Mouse (Mus musculus) induced T-regulatory cell, adult 2 months (primary cell): ENCODE results near the gene Slc1a5.

ENCODE experiments used
- DNase-seq: peaks from one replicate; pipeline ENCODE4 v3.0.0-alpha.2; 2012; ENCODE audit warnings: low read depth

The Slc1a5 gene

GRCm38 (mm10) chr7:16780825-16781554 is at the start of gene Slc1a5:
Gene Slc1a5 (plus strand): TSS chr7:16781340.
- peak; percentile 99 for DNase-seq

GRCm38 (mm10) chr7:16731893-16732422 is 49.2 kb upstream of the Slc1a5 start:
- no peak for DNase-seq

DNA sequence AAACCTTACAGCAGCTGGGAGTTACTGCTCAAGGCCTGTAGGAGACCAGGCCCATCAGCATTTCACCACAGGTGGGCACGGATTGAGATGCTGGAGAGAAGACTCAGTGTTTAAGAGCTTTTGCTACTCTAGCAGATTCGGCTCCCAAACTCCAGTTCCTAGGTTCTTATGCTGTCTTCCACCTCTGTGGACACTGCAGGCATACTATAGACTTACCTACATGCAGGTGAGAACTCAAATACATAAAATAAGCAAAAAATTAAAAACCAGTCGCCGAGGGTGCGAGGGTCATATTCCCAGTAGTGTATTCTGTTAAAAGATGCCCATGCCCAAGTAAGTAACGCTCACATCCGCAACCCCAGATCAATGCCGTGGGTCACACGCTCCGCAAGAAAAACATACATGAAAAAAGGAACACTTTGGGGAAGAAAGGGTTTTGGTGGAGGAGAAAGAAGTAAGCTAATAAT is 43.5 kb upstream of the Slc1a5 start:
- DNase-seq, result no peak

DNA sequence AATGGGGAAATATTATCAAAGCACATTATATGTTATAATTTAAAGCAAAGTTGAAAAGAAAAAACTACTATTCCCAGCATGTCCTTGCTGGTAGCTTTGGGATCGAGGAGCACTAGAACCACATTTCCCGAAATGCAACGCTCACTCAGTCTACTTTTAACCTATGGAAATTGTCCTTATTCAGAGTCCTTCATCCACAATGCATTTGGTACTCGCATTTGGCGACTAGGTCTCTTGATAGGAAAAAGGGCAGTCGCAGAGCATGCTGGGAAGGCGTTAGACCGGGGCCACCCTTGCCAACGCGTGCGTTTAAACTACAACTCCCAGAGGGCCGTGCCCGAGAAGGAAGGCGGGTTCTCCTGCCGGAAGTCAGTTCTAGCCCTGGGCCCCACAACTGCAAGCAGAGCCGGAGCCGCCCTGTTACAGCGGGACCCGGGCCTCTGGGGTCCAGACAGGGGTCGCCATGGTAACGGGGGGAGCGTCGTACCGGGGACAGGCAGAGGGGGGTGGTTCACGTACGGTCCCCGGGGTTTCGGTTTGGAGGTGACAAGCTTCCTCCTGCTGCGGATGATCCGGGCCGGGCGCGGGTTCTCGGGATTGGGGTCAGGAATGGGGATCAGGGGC is 43.0 kb upstream of the Slc1a5 start, which contains the start of gene Ap2s1:
Gene Ap2s1 (plus strand): TSS at position 338 of the 624 bp plus-strand sequence.
- DNase-seq, result peak; percentile 96

DNA sequence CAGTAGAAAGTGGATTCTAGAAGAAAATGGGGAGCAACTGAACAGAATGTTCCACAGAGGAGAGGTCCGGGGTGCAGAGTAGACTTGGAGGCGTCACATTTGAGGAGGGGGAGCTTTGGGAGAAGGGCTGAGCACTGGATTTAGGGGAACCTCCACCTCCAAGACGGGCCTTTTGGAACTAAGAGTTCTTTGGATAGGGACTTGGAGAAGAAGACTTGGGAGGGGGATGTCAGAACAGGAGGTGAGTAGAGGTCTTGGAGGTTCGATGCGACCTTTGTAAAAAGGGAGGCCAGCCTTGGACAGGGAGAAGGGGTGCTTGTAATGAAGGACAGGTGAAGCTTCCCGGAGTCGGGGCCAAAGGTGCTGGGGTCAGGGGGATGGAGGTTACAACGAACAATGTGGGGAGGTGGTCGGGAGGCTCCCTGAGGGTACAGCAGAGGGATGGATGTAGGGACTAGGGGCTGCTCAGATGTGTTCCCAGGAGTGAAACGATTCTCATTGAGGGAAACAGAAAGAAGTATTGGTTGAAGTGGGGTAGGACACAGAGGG is 42.0 kb upstream of the Slc1a5 start:
- peak; percentile 21 for DNase-seq

GRCm38 (mm10) chr7:16745373-16745772 is 35.8 kb upstream of the Slc1a5 start:
- DNase-seq, result no peak

DNA sequence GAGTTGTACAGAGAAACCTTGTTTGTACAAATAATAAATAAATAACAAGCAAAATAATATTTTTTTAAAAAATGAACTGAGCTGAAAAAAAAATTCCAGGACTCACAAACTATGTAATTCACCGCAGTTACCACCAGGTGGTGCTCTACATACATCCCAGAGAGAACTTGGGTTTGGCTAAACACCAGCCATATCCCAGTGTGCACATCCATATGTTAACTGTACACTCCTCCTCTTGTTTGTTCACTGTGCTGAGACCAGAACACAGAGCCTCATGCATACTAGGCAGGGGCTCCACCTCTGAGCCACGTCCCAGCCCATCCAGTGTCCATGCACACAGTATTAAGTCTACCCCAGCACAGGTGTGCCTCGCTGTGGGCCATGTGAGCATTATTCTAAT is 35.0 kb upstream of the Slc1a5 start:
- peak; percentile 82 for DNase-seq

DNA sequence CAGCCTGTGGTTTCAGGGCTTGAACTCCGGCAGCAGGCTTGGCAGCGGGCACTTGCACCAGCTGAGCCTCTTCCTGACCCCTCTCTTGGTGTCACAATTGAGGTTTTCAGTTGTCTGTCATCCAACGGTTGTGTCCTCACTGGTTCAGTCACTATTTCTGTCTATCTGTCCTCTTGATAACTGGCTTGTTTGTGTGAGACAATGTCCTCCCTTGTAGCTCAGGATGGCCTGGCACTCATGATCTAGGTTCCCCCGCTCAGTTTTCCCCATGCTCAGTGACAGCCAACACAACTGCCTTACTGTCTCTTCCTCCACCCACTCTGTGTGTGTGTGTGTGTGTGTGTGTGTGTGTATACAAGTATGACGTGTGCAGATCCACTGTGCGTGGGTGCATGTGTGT is 33.5 kb upstream of the Slc1a5 start:
- DNase-seq, result no peak

DNA sequence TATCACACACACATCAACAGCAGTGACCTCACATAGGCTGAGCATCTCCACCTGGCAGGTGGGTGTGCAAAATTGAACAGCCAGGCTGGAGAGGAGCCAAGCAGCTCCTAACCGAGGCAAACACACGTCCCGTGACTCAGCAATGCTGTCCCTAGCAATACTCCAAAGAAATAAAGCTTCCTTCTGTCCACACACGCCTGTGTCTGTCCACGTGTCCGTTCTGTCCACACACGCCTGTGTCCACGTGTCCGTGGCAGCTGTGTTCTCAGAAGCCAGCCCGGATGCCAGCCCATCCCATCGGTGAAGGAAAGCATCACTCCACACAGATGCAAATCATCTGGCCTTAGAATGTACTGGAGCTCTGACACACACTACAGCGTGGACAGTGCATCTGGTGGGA is 29.1 kb upstream of the Slc1a5 start:
- DNase-seq, result no peak

- no peak for DNase-seq
Measured at GRCm38 (mm10) chr7:16755362-16756017, 25.6 kb upstream of the Slc1a5 start.

DNA sequence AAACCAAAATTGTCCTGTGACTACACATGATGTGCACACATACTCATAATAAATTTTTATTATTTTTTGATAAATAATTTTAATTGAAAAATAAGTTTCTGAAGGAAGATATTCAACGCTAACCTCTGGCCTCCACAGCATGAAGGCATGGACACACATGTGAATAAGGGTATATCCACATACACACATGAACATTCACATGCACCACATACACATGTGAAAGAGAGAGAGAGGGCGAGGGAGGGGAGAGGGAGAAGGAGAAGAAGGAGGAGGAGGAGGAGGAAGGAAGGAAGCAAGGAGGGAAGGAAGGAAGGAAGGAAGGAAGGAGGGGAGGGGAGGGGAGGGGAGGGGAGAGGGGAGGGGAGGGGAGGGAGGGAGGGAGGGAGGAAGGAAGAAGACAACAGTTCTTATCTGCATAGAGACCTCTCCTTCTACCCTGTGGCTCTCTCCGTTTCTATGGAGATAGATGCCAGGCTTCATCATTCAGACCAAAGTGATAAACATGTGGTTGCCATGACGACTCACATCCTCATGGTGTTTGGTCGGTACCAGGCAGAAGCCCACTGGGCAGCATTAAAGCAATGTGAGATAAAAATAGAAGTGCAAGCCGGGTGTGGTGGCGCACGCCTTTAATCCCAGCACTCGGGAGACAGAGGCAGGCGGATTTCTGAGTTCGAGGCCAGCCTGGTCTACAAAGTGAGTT is 22.1 kb upstream of the Slc1a5 start:
- DNase-seq, result peak; percentile 71

DNA sequence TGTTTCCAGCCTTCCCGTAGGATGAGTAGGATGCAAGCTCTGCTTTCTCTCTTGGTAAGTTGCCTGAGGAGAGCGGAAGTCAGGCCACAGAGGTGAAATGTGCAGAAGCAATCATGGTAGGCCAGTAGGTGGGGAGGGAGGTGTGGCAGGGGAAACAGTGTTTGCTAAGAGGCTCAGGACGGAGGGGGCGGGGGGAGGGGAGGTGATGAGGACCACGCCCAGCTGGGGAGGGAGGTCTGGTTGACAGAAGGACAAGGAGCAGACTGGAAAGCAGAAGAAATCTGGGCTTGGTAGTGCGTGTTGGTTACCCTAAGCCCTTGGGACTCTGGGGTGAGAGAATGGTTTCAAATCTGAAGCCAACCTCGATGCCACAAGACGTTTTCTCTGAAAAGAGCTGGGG is 20.8 kb upstream of the Slc1a5 start:
- DNase-seq, result peak; percentile 72

DNA sequence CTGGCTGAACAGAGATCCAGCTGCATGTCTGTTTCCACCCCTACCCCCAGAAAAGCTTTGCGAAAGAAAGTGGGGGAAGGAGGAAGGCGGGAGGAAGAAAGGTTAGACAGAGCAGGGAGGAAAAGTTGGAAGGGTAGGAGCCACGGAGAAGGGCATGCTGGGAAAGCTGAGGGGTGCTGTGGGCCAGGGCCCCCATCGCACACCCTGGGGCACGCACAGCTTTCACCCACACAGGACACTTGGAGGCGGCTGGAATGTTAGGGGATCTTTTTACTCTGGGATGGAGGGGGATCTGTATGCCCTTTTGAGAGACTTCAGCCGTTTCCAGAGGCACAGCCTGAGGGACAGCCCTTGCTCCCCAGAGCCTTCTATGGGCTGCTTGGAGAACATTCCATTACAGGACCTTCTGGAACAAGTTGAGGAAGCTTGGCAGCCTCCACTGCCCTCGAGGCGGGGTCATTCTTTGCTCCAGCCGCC is 20.1 kb upstream of the Slc1a5 start:
- DNase-seq, result no peak

GRCm38 (mm10) chr7:16761630-16762029 is 19.5 kb upstream of the Slc1a5 start:
- no peak for DNase-seq

DNA sequence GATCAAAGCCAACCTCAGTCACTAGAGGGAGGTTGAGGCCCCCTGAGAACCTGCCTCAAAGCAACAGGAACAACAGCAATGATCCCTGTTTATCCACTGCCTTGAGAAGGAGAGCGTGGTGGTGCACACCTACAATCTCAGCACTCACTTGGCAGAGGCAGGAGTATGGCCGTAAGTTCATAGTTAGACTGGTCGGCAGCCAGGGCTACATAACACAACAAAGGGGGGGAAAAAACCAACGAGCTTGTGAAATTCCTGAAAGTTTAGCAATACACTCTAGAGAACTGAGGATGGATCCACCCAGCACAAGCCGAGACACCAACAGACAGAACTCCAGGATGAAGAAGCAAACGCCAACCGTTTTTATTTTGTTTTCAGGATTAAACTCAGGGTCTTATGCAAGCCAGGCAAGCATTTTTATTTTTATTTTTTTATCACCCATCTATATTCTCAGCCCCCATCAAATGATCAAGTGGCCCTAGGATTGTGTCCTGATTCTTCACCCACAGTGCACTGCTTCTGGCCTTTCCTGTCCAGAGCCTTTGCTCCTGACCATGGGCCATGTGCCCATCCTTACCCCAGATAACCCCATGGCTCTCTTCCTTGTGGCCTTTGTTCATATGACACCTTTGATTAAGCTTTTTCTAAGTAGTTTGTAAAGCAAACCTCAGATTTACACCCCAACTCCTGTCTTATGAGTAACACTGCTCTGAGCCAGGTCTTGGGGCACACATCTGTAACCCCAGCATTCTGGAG is 17.5 kb upstream of the Slc1a5 start:
- no peak for DNase-seq

DNA sequence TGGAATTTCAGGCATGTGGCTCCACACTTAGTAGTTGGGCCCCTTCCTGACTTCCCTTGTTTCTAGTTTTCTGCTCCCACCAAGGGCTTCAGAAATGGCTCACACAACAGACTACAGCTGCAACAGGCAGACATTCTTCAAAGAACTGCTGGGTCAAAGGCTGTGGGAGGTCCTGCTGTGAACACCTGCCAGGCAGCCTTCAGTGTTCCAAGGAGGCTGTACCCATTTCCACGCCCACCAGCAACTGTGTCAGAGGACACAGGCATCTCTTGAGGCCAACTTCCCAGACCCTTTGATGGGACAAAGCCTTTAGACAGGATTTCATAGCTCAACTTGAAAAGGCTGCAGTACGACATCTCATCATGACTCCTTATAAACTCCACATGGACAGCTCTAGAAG is 14.7 kb upstream of the Slc1a5 start:
- DNase-seq, result no peak

GRCm38 (mm10) chr7:16775888-16776287 is 5.3 kb upstream of the Slc1a5 start:
- DNase-seq, result no peak

GRCm38 (mm10) chr7:16780076-16780475 is 1.1 kb upstream of the Slc1a5 start:
- DNase-seq, result no peak

DNA sequence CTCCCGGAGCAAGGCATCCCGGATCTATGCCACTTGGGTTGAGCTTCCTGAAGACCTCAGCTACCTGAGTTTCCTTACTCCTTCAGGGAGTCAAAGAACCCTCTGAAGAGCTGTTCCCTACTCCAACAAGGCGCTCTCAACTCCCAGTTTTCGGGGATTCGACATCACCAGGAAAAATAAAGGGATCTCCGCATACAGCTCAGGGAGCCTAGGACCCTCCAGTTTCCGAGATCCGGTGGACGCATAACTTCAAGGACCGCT is 345 bp downstream of the Slc1a5 start:
- DNase-seq, result no peak

DNA sequence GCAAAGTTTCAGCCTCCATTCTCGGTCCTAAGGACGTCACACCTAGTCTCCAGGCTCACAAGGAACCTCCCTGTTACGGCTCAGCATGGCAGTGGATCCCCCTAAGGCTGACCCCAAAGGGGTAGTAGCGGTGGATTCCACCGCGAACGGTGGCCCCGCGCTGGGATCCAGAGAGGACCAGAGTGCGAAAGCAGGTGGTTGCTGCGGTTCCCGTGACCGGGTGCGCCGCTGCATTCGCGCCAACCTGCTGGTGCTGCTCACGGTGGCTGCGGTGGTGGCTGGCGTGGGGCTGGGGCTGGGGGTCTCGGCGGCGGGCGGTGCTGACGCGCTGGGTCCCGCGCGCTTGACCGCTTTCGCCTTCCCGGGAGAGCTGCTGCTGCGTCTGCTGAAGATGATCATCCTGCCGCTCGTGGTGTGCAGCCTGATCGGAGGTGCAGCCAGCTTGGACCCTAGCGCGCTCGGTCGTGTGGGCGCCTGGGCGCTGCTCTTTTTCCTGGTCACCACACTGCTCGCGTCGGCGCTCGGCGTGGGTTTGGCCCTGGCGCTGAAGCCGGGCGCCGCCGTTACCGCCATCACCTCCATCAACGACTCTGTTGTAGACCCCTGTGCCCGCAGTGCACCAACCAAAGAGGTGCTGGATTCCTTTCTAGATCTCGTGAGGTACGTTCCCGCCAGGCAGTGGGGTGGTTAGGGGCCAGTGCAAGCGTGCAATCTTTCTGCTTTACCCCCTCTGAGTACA is 845 bp downstream of the Slc1a5 start:
- DNase-seq, result peak; percentile 64
